Mouse (Mus musculus) liver, embryonic 16.5 days (tissue): ENCODE measurements at regions not wholly inside any gene's neighbourhood (a gene's known extent, or its start where the extent isn't known, plus 50 kb on each side); places are given as distances from the start of the nearest gene placed in this dataset.

Source experiments
- ATAC-seq: fragments of 200-750 bp; cut with Nextera tagmentation; 2 replicates; pipeline ENCODE4 v1.8.0; 2017; ENCODE audit warnings: low read depth, mild to moderate bottlenecking, moderate number of reproducible peaks, moderate library complexity
- H3K27ac ChIP-seq: fragments of 300-500 bp; sonication (generic); 2 replicates; pipeline ENCODE4 v1.5.1; 2014; ENCODE audit warnings: mild to moderate bottlenecking, low read length
- H3K27me3 ChIP-seq: fragments of 300-500 bp; sonication (generic); 2 replicates; pipeline ENCODE4 v1.6.1; 2014; ENCODE audit warnings: low read depth, low read length, mixed read lengths; ENCODE audit not compliant: control insufficient read depth, insufficient read depth
- H3K36me3 ChIP-seq: fragments of 300-500 bp; sonication (generic); 2 replicates; pipeline ENCODE4 v1.6.1; 2014; ENCODE audit warnings: mild to moderate bottlenecking; ENCODE audit not compliant: control insufficient read depth, insufficient read depth
- H3K4me1 ChIP-seq: fragments of 300-500 bp; sonication (generic); 2 replicates; pipeline ENCODE4 v1.6.1; 2014; ENCODE audit warnings: low read depth, low read length, mixed read lengths; ENCODE audit not compliant: control insufficient read depth
- H3K4me2 ChIP-seq: fragments of 300-500 bp; sonication (generic); 2 replicates; pipeline ENCODE4 v1.6.1; 2014; ENCODE audit warnings: low read depth, low read length, mixed read lengths
- H3K4me3 ChIP-seq: fragments of 300-500 bp; sonication (generic); 2 replicates; pipeline ENCODE4 v1.5.1; 2014; ENCODE audit warnings: low read depth, mild to moderate bottlenecking, low read length
- H3K9ac ChIP-seq: fragments of 300-500 bp; sonication (generic); 2 replicates; pipeline ENCODE4 v1.6.1; 2014; ENCODE audit warnings: low read depth, low read length
- H3K9me3 ChIP-seq: fragments of 300-500 bp; sonication (generic); replicated peaks from 2 replicates; pipeline ENCODE4 v1.6.1; 2016; ENCODE audit warnings: low read length; ENCODE audit not compliant: control insufficient read depth
- WGBS: fragments of 180-500 bp; shearing (Covaris S2); extraction: QIAGEN DNeasy Blood & Tissue Kit; methylation state at CpG from one replicate; pipeline ENCODE4 v1.1.7; 2014; ENCODE audit not compliant: insufficient replicate concordance; 5-methylcytosine and 5-hydroxymethylcytosine counted together

GRCm38 (mm10) chr19:21946262-21946922 is 168.2 kb downstream of the Cemip2 start:
- 47% methylated on average over 5 of the region's 5 CpGs for WGBS
- no peak; the same call in 1 of the 2 replicates for ATAC-seq
- Histone ChIP-seq H3K4me2 (no peak overlapping the region), H3K4me3 (no peak overlapping the region), H3K9me3 (no peaks in the 10 kb centered on the region), H3K27ac (no peak overlapping the region), H3K4me1 (no peaks in the 10 kb centered on the region), H3K9ac (no peak overlapping the region), H3K36me3 (no peaks in the 10 kb centered on the region), H3K27me3 (no peaks in the 10 kb centered on the region)

- no peak overlapping the region for H3K4me3 ChIP-seq
- H3K9me3 ChIP-seq = no peaks in the 10 kb centered on the region
- no peak overlapping the region for H3K27ac ChIP-seq
- no peaks in the 10 kb centered on the region for H3K4me1 ChIP-seq
- no peak overlapping the region for H3K4me2 ChIP-seq
- 64% methylated on average over 2 of the region's 2 CpGs for WGBS
- H3K36me3 ChIP-seq = no peaks in the 10 kb centered on the region
- no peaks in the 10 kb centered on the region for H3K27me3 ChIP-seq
- H3K9ac ChIP-seq = no peak overlapping the region
- ATAC-seq = no peak
Measured at GRCm38 (mm10) chr19:21948030-21948429, 169.9 kb downstream of the Cemip2 start.

GRCm38 (mm10) chr19:21962635-21963034 is 176.2 kb upstream of the Trpm3 start:
- Histone ChIP-seq H3K9me3 (no peaks in the 10 kb centered on the region), H3K4me1 (no peaks in the 10 kb centered on the region), H3K36me3 (no peaks in the 10 kb centered on the region), H3K4me3 (no peak overlapping the region), H3K27ac (no peak overlapping the region), H3K4me2 (no peak overlapping the region), H3K9ac (no peak overlapping the region), H3K27me3 (no peaks in the 10 kb centered on the region)
- no peak for ATAC-seq
- 64% methylated on average over 2 of the region's 2 CpGs for WGBS

- WGBS = 60% methylated on average over 4 of the region's 4 CpGs
- ATAC-seq = no peak
Measured at GRCm38 (mm10) chr19:21989857-21990256, 149.0 kb upstream of the Trpm3 start.

GRCm38 (mm10) chr19:21990970-21991369 is 147.9 kb upstream of the Trpm3 start:
- H3K27me3 ChIP-seq = no peaks in the 10 kb centered on the region
- 66% methylated on average over 4 of the region's 4 CpGs for WGBS
- H3K4me1 ChIP-seq = no peaks in the 10 kb centered on the region
- H3K4me3 ChIP-seq = no peak overlapping the region
- H3K4me2 ChIP-seq = no peak overlapping the region
- ATAC-seq = no peak
- no peak overlapping the region for H3K27ac ChIP-seq
- H3K36me3 ChIP-seq = no peaks in the 10 kb centered on the region
- no peak overlapping the region for H3K9ac ChIP-seq
- H3K9me3 ChIP-seq = no peaks in the 10 kb centered on the region

More at GRCm38 (mm10) chr19:21989857-21990256, 149.0 kb upstream of the Trpm3 start:
- Histone ChIP-seq H3K4me3 (no peak overlapping the region), H3K27me3 (no peaks in the 10 kb centered on the region), H3K27ac (no peak overlapping the region), H3K4me2 (no peak overlapping the region), H3K36me3 (no peaks in the 10 kb centered on the region), H3K4me1 (no peaks in the 10 kb centered on the region), H3K9me3 (no peaks in the 10 kb centered on the region), H3K9ac (no peak overlapping the region)

GRCm38 (mm10) chr19:21991413-21991812 is 147.4 kb upstream of the Trpm3 start:
- Histone ChIP-seq H3K36me3 (no peaks in the 10 kb centered on the region), H3K4me3 (no peak overlapping the region), H3K27ac (no peak overlapping the region), H3K4me2 (no peak overlapping the region), H3K9me3 (no peaks in the 10 kb centered on the region), H3K27me3 (no peaks in the 10 kb centered on the region), H3K9ac (no peak overlapping the region), H3K4me1 (no peaks in the 10 kb centered on the region)
- no peak for ATAC-seq

GRCm38 (mm10) chr19:21999621-22000020 is 139.2 kb upstream of the Trpm3 start:
- Histone ChIP-seq H3K27me3 (no peaks in the 10 kb centered on the region), H3K4me2 (no peak overlapping the region), H3K36me3 (no peaks in the 10 kb centered on the region), H3K4me1 (no peaks in the 10 kb centered on the region), H3K4me3 (no peak overlapping the region), H3K27ac (no peak overlapping the region), H3K9me3 (no peaks in the 10 kb centered on the region), H3K9ac (no peak overlapping the region)
- WGBS = 76% methylated on average over 5 of the region's 5 CpGs
- no peak for ATAC-seq

GRCm38 (mm10) chr19:22008053-22008935 is 130.6 kb upstream of the Trpm3 start:
- no peak for ATAC-seq
- H3K36me3 ChIP-seq = no peaks in the 10 kb centered on the region
- no peak overlapping the region for H3K9ac ChIP-seq
- H3K9me3 ChIP-seq = no peaks in the 10 kb centered on the region
- no peaks in the 10 kb centered on the region for H3K27me3 ChIP-seq
- no peak overlapping the region for H3K4me3 ChIP-seq
- WGBS = 64% methylated on average over 13 of the region's 13 CpGs
- H3K27ac ChIP-seq = no peak overlapping the region
- no peaks in the 10 kb centered on the region for H3K4me1 ChIP-seq
- no peak overlapping the region for H3K4me2 ChIP-seq

GRCm38 (mm10) chr19:22010239-22010638 is 128.6 kb upstream of the Trpm3 start:
- H3K4me3 ChIP-seq = no peak overlapping the region
- no peak overlapping the region for H3K27ac ChIP-seq
- H3K4me2 ChIP-seq = no peak overlapping the region
- no peak overlapping the region for H3K9ac ChIP-seq
- no peaks in the 10 kb centered on the region for H3K4me1 ChIP-seq
- H3K27me3 ChIP-seq = no peaks in the 10 kb centered on the region
- no peaks in the 10 kb centered on the region for H3K9me3 ChIP-seq
- WGBS = 48% methylated on average over 5 of the region's 5 CpGs
- ATAC-seq = no peak
- no peaks in the 10 kb centered on the region for H3K36me3 ChIP-seq
